Mouse (Mus musculus) thymus, adult 2 months (tissue): ENCODE measurements around the gene Gm12216.
A peak's percentile ranks its signal among the peaks of the same experiment; 100 is the strongest.

Source experiments
- CTCF ChIP-seq: fragments of 200-500 bp; IDR thresholded peaks from 2 replicates; pipeline ENCODE4 v1.5.1; 2012; ENCODE audit warnings: mild to moderate bottlenecking, control low read depth, low read length, moderate library complexity, borderline replicate concordance; ENCODE audit not compliant: control insufficient read depth, poor library complexity, insufficient read depth; ENCODE audit errors: extremely low read depth
- POLR2A ChIP-seq: fragments of 200-500 bp; IDR thresholded peaks from 2 replicates; pipeline ENCODE4 v1.6.1; 2012; ENCODE audit warnings: mild to moderate bottlenecking, low read length, control low read depth, moderate library complexity; ENCODE audit not compliant: control insufficient read depth, poor library complexity, insufficient read depth; ENCODE audit errors: extremely low read depth

GRCm38 (mm10) chr11:53891505-53892451 lies 32.7 kb upstream of the Gm12216 start, which contains the start of gene Slc22a5:
- TF ChIP-seq CTCF (no peak; the same call in 1 of the 2 replicates), POLR2A (peak; percentile 67)
